Mouse (Mus musculus) limb, embryonic 10.5 days (tissue): ENCODE measurements around the gene Ppp2r2c. TPM values are rescaled to one million over a fixed set of nuclear protein-coding genes. Genes with fewer than 3 reads are reported as not detected.
A peak's percentile ranks its signal among the peaks of the same experiment; 100 is the strongest.

Experiments used
- DNase-seq: peaks from one replicate; pipeline ENCODE4 v3.0.0-alpha.2; 2017; ENCODE audit warnings: low spot score
- H3K27ac ChIP-seq: fragments of 300-500 bp; sonication (generic); 2 replicates; pipeline ENCODE4 v1.5.1; 2016; ENCODE audit warnings: mild to moderate bottlenecking
- H3K27me3 ChIP-seq: fragments of 300-500 bp; sonication (generic); 2 replicates; pipeline ENCODE4 v1.6.1; 2016; ENCODE audit warnings: low read depth, mild to moderate bottlenecking; ENCODE audit not compliant: poor library complexity, severe bottlenecking
- H3K36me3 ChIP-seq: fragments of 300-500 bp; sonication (generic); 2 replicates; pipeline ENCODE4 v1.6.1; 2016; ENCODE audit warnings: mild to moderate bottlenecking, moderate library complexity
- H3K4me1 ChIP-seq: fragments of 300-500 bp; sonication (generic); 2 replicates; pipeline ENCODE4 v1.6.1; 2016
- H3K4me3 ChIP-seq: fragments of 300-500 bp; sonication (generic); 2 replicates; pipeline ENCODE4 v1.5.1; 2016; ENCODE audit warnings: mild to moderate bottlenecking, moderate library complexity
- H3K9me3 ChIP-seq: fragments of 300-500 bp; sonication (generic); replicated peaks from 2 replicates; pipeline ENCODE4 v1.6.1; 2016; ENCODE audit warnings: mild to moderate bottlenecking
- WGBS: fragments of 180-500 bp; shearing (Covaris S2); methylation state at CpG from one replicate; pipeline ENCODE4 v1.1.7; 2016; 5-methylcytosine and 5-hydroxymethylcytosine counted together
- polyA plus RNA-seq: library from polyadenylated mRNA; unstranded; fragments of >200 nt; fragmentation: Nextera tagmentation; extraction: Ambion mirVana; gene quantifications from 2 replicates; pipeline ENCODE4 v1.2.1, GENCODE M21; 2016

Gene Ppp2r2c
- 0.23 and 1.0 TPM in 2 replicates for polyA plus RNA-seq

- Histone ChIP-seq H3K27ac (no peak within 1 kb of the TSS), H3K4me3 (peak within 1 kb of the TSS; percentile 53), H3K9me3 (no peaks in the 10 kb centered on the region), H3K36me3 (no peaks in the 10 kb centered on the region), H3K27me3 (peaks cover 100% of the 10 kb centered on the region), H3K4me1 (peaks cover 22% of the 10 kb centered on the region)
- peak; percentile 43 for DNase-seq
- 6% methylated on average over 108 of the region's 108 CpGs for WGBS
These were observed at the start of gene Ppp2r2c for GRCm38 (mm10) chr5:36868266-36869090. Ppp2r2c (plus strand) TSS chr5:36868513.

GRCm38 (mm10) chr5:36819742-36820141 is 48.6 kb upstream of the Ppp2r2c start:
- Histone ChIP-seq H3K9me3 (no peaks in the 10 kb centered on the region), H3K27me3 (no peaks in the 10 kb centered on the region), H3K4me3 (no peak overlapping the region), H3K27ac (no peak overlapping the region), H3K4me1 (no peaks in the 10 kb centered on the region), H3K36me3 (0 out of 2 replicates have a peak, but pooled peaks cover 4% of the 10 kb centered on the region)
- DNase-seq, result no peak
- WGBS, result 84% methylated on average over 5 of the region's 5 CpGs

GRCm38 (mm10) chr5:36820142-36820541 is 48.2 kb upstream of the Ppp2r2c start:
- H3K9me3 ChIP-seq, result no peaks in the 10 kb centered on the region
- H3K27ac ChIP-seq, result no peak overlapping the region
- peak; percentile 74 for DNase-seq
- WGBS, result 48% methylated on average over 6 of the region's 6 CpGs
- no peaks in the 10 kb centered on the region for H3K27me3 ChIP-seq
- H3K4me1 ChIP-seq, result no peaks in the 10 kb centered on the region
- no peak overlapping the region for H3K4me3 ChIP-seq
- H3K36me3 ChIP-seq, result 0 out of 2 replicates have a peak, but pooled peaks cover 4% of the 10 kb centered on the region

GRCm38 (mm10) chr5:36822907-36823306 is 45.4 kb upstream of the Ppp2r2c start:
- Histone ChIP-seq H3K9me3 (no peaks in the 10 kb centered on the region), H3K27ac (no peak overlapping the region)
- whole genome bisulfite sequencing, result 88% methylated on average over 4 of the region's 4 CpGs

GRCm38 (mm10) chr5:36829098-36829497 is 39.2 kb upstream of the Ppp2r2c start:
- Histone ChIP-seq H3K9me3 (no peaks in the 10 kb centered on the region), H3K27me3 (no peaks in the 10 kb centered on the region), H3K36me3 (no peaks in the 10 kb centered on the region), H3K4me3 (no peak overlapping the region), H3K4me1 (peaks cover 16% of the 10 kb centered on the region), H3K27ac (no peak overlapping the region)
- no peak for DNase-seq
- 84% methylated on average over 4 of the region's 4 CpGs for WGBS

More at GRCm38 (mm10) chr5:36822907-36823306, 45.4 kb upstream of the Ppp2r2c start:
- no peaks in the 10 kb centered on the region for H3K4me1 ChIP-seq
- H3K36me3 ChIP-seq, result 0 out of 2 replicates have a peak, but pooled peaks cover 4% of the 10 kb centered on the region
- H3K27me3 ChIP-seq, result no peaks in the 10 kb centered on the region
- H3K4me3 ChIP-seq, result no peak overlapping the region
- no peak for DNase-seq

GRCm38 (mm10) chr5:36829913-36830879 is 38.1 kb upstream of the Ppp2r2c start, which contains the start of gene Man2b2:
Man2b2 (minus strand) TSS chr5:36830653.
- peak; percentile 96 for DNase-seq
- Histone ChIP-seq H3K36me3 (no peaks in the 10 kb centered on the region), H3K27me3 (no peaks in the 10 kb centered on the region), H3K27ac (peak within 1 kb of the TSS; percentile 82), H3K4me3 (peak within 1 kb of the TSS; percentile 73), H3K4me1 (peaks cover 16% of the 10 kb centered on the region), H3K9me3 (no peaks in the 10 kb centered on the region)
- 4% methylated on average over 46 of the region's 46 CpGs for WGBS

- Histone ChIP-seq H3K4me3 (no peak overlapping the region), H3K27ac (no peak overlapping the region), H3K27me3 (no peaks in the 10 kb centered on the region), H3K36me3 (no peaks in the 10 kb centered on the region), H3K9me3 (no peaks in the 10 kb centered on the region), H3K4me1 (peaks cover 16% of the 10 kb centered on the region)
- DNase-seq, result no peak
- 63% methylated on average over 7 of the region's 7 CpGs for WGBS
These were observed 37.0 kb upstream of the Ppp2r2c start for GRCm38 (mm10) chr5:36831272-36831671.

GRCm38 (mm10) chr5:36835933-36836332 is 32.4 kb upstream of the Ppp2r2c start:
- peaks cover 1% of the 10 kb centered on the region; the same call in 1 of the 2 replicates for H3K4me1 ChIP-seq
- H3K9me3 ChIP-seq, result no peaks in the 10 kb centered on the region
- 3% methylated on average over 6 of the region's 6 CpGs for WGBS
- H3K36me3 ChIP-seq, result no peaks in the 10 kb centered on the region
- no peaks in the 10 kb centered on the region for H3K27me3 ChIP-seq
- peak; percentile 90 for DNase-seq
- no peak overlapping the region for H3K4me3 ChIP-seq
- no peak overlapping the region for H3K27ac ChIP-seq

- Histone ChIP-seq H3K4me1 (no peaks in the 10 kb centered on the region), H3K27ac (no peak overlapping the region), H3K4me3 (no peak overlapping the region), H3K36me3 (no peaks in the 10 kb centered on the region), H3K27me3 (no peaks in the 10 kb centered on the region), H3K9me3 (no peaks in the 10 kb centered on the region)
- WGBS, result 89% methylated on average over 2 of the region's 2 CpGs
- no peak for DNase-seq
These were observed 29.3 kb upstream of the Ppp2r2c start for GRCm38 (mm10) chr5:36839032-36839431.

- Histone ChIP-seq H3K4me3 (no peak overlapping the region), H3K27ac (no peak overlapping the region), H3K36me3 (no peaks in the 10 kb centered on the region), H3K4me1 (no peaks in the 10 kb centered on the region), H3K9me3 (no peaks in the 10 kb centered on the region), H3K27me3 (no peaks in the 10 kb centered on the region)
- WGBS, result 57% methylated on average over 8 of the region's 8 CpGs
- no peak for DNase-seq
These were observed 28.7 kb upstream of the Ppp2r2c start for GRCm38 (mm10) chr5:36839602-36840001.

- no peaks in the 10 kb centered on the region for H3K4me1 ChIP-seq
- no peak for DNase-seq
- 81% methylated on average over 7 of the region's 7 CpGs for WGBS
- H3K27me3 ChIP-seq, result no peaks in the 10 kb centered on the region
- no peaks in the 10 kb centered on the region for H3K9me3 ChIP-seq
- no peak overlapping the region for H3K4me3 ChIP-seq
- no peaks in the 10 kb centered on the region for H3K36me3 ChIP-seq
- no peak overlapping the region for H3K27ac ChIP-seq
These were observed 28.2 kb upstream of the Ppp2r2c start for GRCm38 (mm10) chr5:36840092-36840491.

- Histone ChIP-seq H3K27me3 (no peaks in the 10 kb centered on the region), H3K4me1 (no peaks in the 10 kb centered on the region), H3K36me3 (no peaks in the 10 kb centered on the region), H3K9me3 (no peaks in the 10 kb centered on the region), H3K4me3 (no peak overlapping the region), H3K27ac (no peak overlapping the region)
- WGBS, result 76% methylated on average over 1 of the region's 1 CpGs
- DNase-seq, result no peak
These were observed 26.6 kb upstream of the Ppp2r2c start for GRCm38 (mm10) chr5:36841701-36842100.
